Mouse (Mus musculus) natural killer cell, adult 2 months (primary cell): ENCODE measurements around the gene Gnai2.
"Not testable (repeated sequence)": the region's sequence is repeated elsewhere in the genome, so short reads cannot be mapped to it uniquely, and the experiment has no call there.

ENCODE experiments used
- DNase-seq, 2 experiments: peaks; one replicate each; pipeline ENCODE4 v3.0.0; 2022; ENCODE audit warnings: low spot score in 2 of 2

Gnai2 gene

GRCm38 (mm10) chr9:107587833-107588639, 47.1 kb downstream of the Gnai2 start:
- no peak for DNase-seq

- peak; percentile 97 to 98 for DNase-seq
Measured at GRCm38 (mm10) chr9:107586974-107587832, 48.0 kb downstream of the Gnai2 start, which contains the start of gene Ifrd2. TSS of gene Ifrd2 (plus strand) at chr9:107587642.

GRCm38 (mm10) chr9:107586504-107586903, 48.7 kb downstream of the Gnai2 start:
- no peak for DNase-seq

GRCm38 (mm10) chr9:107583174-107583573, 52.0 kb downstream of the Gnai2 start:
- no peak for DNase-seq

GRCm38 (mm10) chr9:107582509-107583062, 52.6 kb downstream of the Gnai2 start:
- no peak for DNase-seq

GRCm38 (mm10) chr9:107581584-107581983, 53.6 kb downstream of the Gnai2 start:
- no peak for DNase-seq

GRCm38 (mm10) chr9:107580501-107581317, 54.5 kb downstream of the Gnai2 start, which contains the start of gene Hyal3:
TSS of gene Hyal3 (plus strand) at chr9:107580818.
- DNase-seq: peak; percentile 73 to 82

GRCm38 (mm10) chr9:107579023-107579900, 55.9 kb downstream of the Gnai2 start:
- peak in 1 of 2 experiments; percentile 47 for DNase-seq

GRCm38 (mm10) chr9:107578587-107578986, 56.6 kb downstream of the Gnai2 start, which contains the start of gene Naa80:
TSS of gene Naa80 (plus strand) at chr9:107578887.
- no peak for DNase-seq

- no peak for DNase-seq
Measured at GRCm38 (mm10) chr9:107577871-107578270, 57.3 kb downstream of the Gnai2 start.

- no peak for DNase-seq
Measured at GRCm38 (mm10) chr9:107576357-107577107, 58.6 kb downstream of the Gnai2 start, which contains the start of gene Hyal1. TSS of gene Hyal1 (plus strand) at chr9:107576927.

GRCm38 (mm10) chr9:107575579-107576356, 59.4 kb downstream of the Gnai2 start:
- no peak for DNase-seq

- DNase-seq: not testable (repeated sequence)
Measured at GRCm38 (mm10) chr9:107573774-107574173, 61.4 kb downstream of the Gnai2 start.

- DNase-seq: no peak
Measured at GRCm38 (mm10) chr9:107572327-107572662, 62.9 kb downstream of the Gnai2 start.

GRCm38 (mm10) chr9:107571534-107572326, 63.4 kb downstream of the Gnai2 start:
- no peak for DNase-seq

GRCm38 (mm10) chr9:107570845-107571244, 64.3 kb downstream of the Gnai2 start:
- no peak for DNase-seq

GRCm38 (mm10) chr9:107570016-107570415, 65.2 kb downstream of the Gnai2 start:
- DNase-seq: no peak

- no peak for DNase-seq
Measured at GRCm38 (mm10) chr9:107569270-107569669, 65.9 kb downstream of the Gnai2 start.
